Mouse (Mus musculus) cerebral cortex, adult 2 months (tissue): Measurements from ENCODE around the gene Terb2.

Experiments used
- WGBS: fragments of 180-500 bp; shearing (Covaris S2); methylation state at CpG from one replicate; pipeline ENCODE4 v1.1.7; 2018; 5-methylcytosine and 5-hydroxymethylcytosine counted together

Gene Terb2

GRCm38 (mm10) chr2:122233759-122234557 is 47.9 kb downstream of the Terb2 start:
- WGBS = 3% methylated on average over 26 of the region's 26 CpGs

- 2% methylated on average over 35 of the region's 35 CpGs for WGBS
Observed at GRCm38 (mm10) chr2:122234611-122235288, 48.7 kb downstream of the Terb2 start, which contains the start of gene Sord. Gene Sord, plus strand, starts transcription at chr2:122234749.

- 64% methylated on average over 2 of the region's 2 CpGs for WGBS
Observed at GRCm38 (mm10) chr2:122235425-122235824, 49.4 kb downstream of the Terb2 start.

GRCm38 (mm10) chr2:122237891-122238470 is 51.9 kb downstream of the Terb2 start:
- WGBS = 71% methylated on average over 2 of the region's 2 CpGs

GRCm38 (mm10) chr2:122241226-122241625 is 55.2 kb downstream of the Terb2 start:
- 95% methylated on average over 4 of the region's 4 CpGs for WGBS

GRCm38 (mm10) chr2:122241935-122242334 is 55.9 kb downstream of the Terb2 start:
- WGBS = 67% methylated on average over 6 of the region's 6 CpGs

GRCm38 (mm10) chr2:122243671-122244131 is 57.6 kb downstream of the Terb2 start:
- WGBS = 8% methylated on average over 3 of the region's 3 CpGs

GRCm38 (mm10) chr2:122247786-122248185 is 61.7 kb downstream of the Terb2 start:
- 91% methylated on average over 10 of the region's 10 CpGs for WGBS

- 61% methylated on average over 5 of the region's 5 CpGs for WGBS
Observed at GRCm38 (mm10) chr2:122255997-122256396, 69.9 kb downstream of the Terb2 start.
